Mouse (Mus musculus): ENCODE data around the gene Zcrb1. TPM values are rescaled to one million over a fixed set of nuclear protein-coding genes. Genes with fewer than 3 reads are reported as not detected.
A peak's percentile ranks its signal among the peaks of the same experiment; 100 is the strongest.

Gene Zcrb1
- total RNA-seq, 2 experiments from 2014 or later: 71.0 to 80.2 TPM

DNA sequence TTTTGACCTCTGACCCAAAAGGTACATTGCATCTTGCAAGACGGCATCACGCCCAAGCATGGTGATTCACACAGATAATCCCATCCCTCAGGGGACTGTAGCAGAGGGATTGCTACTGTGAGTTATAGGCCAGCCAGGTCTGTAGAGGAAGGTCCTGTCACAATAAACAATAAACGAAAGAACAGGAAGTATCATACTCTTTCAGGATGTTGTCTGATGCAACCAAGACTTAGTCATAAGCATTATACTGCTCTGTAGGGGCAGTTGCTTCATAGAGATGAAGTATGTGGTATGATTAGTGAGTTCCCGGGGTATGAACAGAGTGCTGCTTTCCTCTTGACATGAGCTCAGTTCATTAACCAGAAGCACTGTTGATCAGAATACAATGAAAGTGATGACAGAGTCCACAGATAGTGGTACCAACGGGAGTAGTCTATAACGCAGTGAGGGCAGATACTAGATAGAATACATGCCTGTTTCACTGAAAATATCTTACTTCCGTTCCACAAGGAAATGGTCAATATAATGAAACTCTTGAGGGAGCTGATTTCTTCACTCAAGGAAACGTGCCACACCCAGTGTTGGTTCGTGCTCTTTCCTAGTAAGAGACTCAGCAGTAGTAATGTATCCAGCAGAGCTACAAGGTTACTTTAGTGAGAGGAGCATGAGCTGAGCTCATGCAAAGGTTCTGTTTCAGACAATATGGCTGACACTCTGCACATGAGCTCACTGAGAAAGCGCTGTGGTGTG lies 57.3 kb downstream of the Zcrb1 start:
- Histone ChIP-seq H3K27ac (no peak overlapping the region), H3K4me3 (no peak overlapping the region)
- no peak for TF ChIP-seq CTCF (conservative IDR thresholded peaks at IDR 0.05)
- no peak for DNase-seq (ENCODE audit: low spot score in 2 of 2)

DNA sequence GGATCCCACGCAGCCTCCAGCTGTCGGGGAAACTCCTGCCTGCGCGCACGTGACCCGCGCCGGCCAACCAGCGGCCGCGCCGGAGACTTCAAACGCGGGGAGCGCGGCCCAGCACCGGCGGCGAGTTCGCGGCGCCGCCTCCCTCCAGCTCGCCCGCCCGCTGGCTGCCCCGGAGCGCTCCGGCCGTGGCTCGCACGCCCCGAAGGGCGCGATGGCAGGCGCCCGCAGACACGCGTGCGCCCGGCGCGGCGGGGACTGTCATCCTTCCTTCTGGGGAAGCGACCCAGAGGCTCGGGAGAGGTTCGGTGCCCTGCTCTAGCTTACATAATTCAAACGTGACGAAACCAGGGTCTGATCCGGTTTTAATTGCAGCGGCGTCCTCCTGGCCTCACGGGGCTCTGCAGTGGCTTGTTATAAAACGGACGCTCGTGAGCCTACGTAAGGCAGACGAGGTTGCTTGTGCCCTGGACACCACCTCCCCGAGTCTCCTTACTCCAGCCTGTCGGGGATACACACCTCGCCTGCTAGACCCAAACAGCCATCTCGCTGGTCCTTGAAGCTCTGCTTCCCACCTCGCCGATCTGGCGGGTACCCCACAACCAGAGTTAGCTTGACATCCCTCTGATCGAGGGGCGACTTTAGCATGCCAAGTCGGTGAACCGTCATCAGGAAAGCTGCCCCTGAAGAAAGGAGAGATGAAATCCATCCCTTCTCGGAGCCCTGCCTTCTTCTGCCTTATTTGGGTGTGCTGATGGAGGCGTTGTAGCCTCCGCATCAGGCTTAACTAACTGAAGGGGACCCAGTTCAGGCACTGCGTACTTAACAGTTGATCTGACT lies 61.0 kb downstream of the Zcrb1 start, which contains the start of gene Yaf2:
Gene Yaf2 (minus strand): TSS at position 11 of the 837 bp plus-strand sequence.
- 0 out of 2 replicates have a peak, but pooled peaks have one; percentile 2 for TF ChIP-seq CTCF (conservative IDR thresholded peaks at IDR 0.05)
- H3K4me3 ChIP-seq: peak within 1 kb of the TSS; percentile 80
- H3K27ac ChIP-seq: peak within 1 kb of the TSS; percentile 94
- DNase-seq (ENCODE audit: low spot score in 2 of 2): peak; percentile 78 to 80

DNA sequence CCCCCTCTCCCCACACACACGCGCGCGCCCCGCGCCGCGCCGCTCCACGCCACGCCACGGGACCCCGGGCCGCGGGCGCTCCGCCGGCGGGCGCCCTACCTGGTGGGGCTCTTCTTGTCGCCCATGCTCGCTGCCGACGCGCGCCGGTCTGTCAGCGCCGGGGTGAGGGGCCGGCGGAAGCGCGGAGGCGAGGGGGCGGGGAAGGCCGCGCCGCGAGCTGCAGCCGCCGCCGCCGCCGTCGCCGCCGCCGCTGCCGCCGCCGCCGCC lies 61.5 kb downstream of the Zcrb1 start:
- TF ChIP-seq CTCF (conservative IDR thresholded peaks at IDR 0.05): no peak
- no peak overlapping the region; the same call in 1 of the 2 replicates for H3K4me3 ChIP-seq
- no peak for DNase-seq (ENCODE audit: low spot score in 2 of 2)
- 0 out of 2 replicates have a peak overlapping the region, but pooled peaks have one; percentile 39 for H3K27ac ChIP-seq

Other genes with a start within 250 kb of the Zcrb1 start
- 10 to 100 TPM in 1 of 2 experiments, 1 to 10 TPM in 1; 8.9 to 10.8 TPM for gene Gxylt1, start 123.2 kb downstream of the Zcrb1 start, total RNA-seq (2021)
- gene Yaf2, start 61.4 kb downstream of the Zcrb1 start, total RNA-seq (2021): 10 to 100 TPM; 85.7 to 87.2 TPM
- 10 to 100 TPM; 39.2 to 41.3 TPM for gene Pphln1, start within 50 bp of the Zcrb1 start, total RNA-seq (2021)
- gene Prickle1, start 197.6 kb upstream of the Zcrb1 start, total RNA-seq (2021): 10 to 100 TPM; 67.4 to 69.2 TPM

Measured in layer of hippocampus, adult 2 months (tissue).